Mouse (Mus musculus) E14TG2a.4 (cell line): ENCODE measurements around the gene Eapp.

Source experiments
- CTCF ChIP-seq: conservative IDR thresholded peaks from 2 replicates; pipeline ENCODE4 v1.5.1; 2014; ENCODE audit warnings: low read length
- POU5F1 ChIP-seq: IDR thresholded peaks from 2 replicates; pipeline ENCODE4 v1.6.1; 2014; ENCODE audit warnings: low read length, borderline replicate concordance

DNA sequence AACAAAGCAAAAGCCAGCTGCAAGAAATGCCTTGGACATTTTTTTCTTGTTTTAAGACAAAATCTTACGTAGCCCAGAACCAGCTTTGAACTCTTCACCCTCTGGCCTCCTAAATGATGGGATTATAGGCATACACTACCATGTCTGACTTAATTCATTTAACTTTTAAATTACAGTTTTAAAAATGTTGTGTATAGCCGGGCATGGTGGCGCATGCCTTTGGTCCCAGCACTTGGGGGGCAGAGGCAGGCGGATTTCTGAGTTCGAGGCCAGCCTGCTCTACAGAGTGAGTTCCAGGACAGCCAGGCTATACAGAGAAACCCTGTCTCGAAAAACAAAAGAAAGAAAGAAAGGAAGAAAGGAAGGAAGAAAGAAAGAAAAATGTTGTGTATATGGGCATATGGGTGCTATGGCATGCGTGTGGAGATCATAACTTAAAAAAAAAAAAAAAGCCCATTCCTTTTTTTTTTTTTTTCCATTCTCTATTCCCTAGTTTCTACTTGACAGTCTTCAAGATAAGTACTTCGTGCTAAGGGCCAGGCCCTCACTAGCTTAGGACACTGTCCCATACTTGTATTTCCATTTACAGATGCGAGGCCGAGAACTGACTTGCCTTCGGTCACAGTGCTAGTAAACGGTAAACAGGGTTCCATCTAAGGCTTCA is 718 bp downstream of the Eapp start:
- TF ChIP-seq CTCF (no peak), POU5F1 (no peak)
